Mouse (Mus musculus): Measurements from ENCODE around the gene Auh.

The Auh gene

DNA sequence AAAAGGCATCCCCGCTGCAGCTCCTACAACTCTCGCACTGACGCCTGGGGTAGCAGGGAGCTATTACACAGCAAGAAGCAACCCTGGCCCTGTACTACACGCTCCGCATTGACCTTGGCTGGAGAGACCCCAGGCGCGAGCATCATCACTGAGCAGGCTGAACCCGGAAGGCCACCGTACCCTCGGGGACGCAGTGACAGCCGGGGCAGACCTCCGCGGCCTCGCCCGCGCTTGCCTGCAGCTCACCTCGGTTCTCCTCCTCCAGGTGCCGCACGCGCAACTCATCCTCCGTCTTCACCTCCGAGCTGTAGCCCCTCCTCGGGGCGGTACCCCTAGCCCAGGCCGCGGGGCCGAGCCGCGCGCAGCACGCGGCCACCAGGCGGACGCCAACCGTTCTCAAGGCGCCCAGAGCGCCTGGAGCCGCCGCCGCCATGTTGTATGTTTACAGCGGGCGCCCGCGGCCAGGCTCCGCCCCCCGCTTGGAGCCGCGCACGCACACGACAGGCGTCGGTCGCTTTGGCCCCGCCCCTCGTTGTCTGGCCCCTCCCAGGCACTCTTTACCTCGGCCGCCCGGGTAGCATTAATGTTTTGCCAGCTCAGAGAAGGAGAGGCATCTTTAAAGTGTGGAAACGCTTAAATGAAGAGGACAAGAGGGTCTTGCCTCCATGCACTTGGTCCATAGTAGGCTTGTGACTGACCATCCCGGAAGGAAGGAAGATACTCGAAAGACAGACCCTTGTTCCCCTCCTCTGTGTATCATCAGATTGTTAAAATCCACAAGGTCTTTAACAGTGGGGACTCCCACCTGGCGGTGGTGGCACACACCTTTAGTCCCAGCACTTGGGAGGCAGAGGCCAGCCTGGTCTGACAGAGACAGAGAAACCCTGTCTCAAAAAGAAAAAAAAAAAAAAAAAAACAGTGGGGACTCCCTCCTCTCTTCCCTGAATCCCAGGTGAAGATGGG, at the start of gene Auh:
Gene Auh, minus strand, starts transcription at position 473 of the 963 bp plus-strand sequence.
- under 1% methylated on average over 63 of the region's 63 CpGs for WGBS

DNA sequence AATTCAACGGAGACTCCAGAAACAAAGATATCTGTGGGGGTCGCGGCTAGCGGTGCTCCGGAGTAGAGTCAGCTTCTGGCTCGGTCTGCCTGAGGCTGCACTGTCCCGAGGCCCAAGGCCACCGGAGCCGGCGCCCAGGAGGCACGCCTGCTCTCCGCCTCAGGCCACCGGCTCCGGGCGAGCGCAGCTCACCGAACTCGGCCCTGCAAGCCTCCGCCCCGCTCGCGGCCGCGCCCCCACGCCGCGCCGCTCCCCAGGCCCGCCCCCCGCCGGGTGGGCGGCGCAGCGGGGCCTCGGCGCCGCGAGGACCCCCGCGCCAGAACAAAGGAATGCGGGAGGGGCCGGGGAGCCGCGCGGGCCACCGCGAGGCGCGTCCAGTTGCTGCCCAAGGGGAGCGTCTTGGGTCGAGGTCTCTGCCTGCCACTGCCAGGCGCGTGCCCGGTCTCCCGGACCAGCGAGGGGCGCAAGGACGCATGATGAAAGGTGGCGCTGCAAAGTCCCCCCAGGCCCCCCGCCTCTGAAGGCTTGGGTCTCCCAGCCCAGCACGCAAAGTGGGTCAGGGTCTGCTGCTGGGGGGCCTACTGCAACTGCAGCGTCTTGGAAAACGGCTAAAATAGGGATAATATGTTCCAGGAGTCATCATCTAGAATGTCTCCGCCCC, 49.0 kb upstream of the Auh start:
- 2% methylated on average over 64 of the region's 64 CpGs for WGBS

DNA sequence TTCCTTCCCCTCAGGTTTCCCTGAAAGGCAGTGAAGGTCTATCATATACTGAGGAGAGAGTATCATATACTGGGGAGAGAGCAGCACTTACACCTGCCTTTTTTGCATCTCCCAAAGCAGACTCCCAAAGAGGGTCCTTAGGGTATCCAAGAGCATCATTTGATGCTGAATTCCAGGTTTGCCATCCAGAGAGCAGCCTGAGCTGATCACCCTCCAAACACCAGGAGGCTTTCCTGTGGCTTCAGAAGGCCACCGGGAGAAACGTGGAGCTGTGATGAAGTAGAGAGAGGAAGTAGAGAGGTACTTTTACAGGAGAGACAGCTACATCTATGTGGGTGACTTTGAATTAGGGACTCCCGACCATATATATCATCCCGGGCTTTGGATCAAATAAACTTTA, 48.3 kb upstream of the Auh start:
- 31% methylated on average over 4 of the region's 4 CpGs for WGBS

DNA sequence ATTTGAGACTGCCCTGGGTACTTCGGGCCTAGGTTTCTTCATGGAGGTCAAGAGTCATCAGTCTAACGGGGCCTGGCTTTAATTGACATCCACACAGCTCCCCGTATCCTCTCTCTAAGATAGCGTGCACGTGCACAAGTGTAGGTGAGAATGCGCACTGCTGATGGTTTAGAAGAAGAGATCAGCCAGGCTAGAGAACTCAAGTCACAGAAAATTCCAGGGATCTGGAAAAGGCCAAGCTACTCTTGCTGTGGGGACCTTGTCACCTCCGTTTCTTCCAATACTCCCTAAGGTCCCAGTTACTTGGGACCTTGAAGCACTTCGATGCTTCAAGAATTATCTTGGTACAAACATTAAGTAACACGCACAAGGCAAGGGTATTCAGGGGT, 47.7 kb upstream of the Auh start:
- WGBS = 81% methylated on average over 9 of the region's 9 CpGs

DNA sequence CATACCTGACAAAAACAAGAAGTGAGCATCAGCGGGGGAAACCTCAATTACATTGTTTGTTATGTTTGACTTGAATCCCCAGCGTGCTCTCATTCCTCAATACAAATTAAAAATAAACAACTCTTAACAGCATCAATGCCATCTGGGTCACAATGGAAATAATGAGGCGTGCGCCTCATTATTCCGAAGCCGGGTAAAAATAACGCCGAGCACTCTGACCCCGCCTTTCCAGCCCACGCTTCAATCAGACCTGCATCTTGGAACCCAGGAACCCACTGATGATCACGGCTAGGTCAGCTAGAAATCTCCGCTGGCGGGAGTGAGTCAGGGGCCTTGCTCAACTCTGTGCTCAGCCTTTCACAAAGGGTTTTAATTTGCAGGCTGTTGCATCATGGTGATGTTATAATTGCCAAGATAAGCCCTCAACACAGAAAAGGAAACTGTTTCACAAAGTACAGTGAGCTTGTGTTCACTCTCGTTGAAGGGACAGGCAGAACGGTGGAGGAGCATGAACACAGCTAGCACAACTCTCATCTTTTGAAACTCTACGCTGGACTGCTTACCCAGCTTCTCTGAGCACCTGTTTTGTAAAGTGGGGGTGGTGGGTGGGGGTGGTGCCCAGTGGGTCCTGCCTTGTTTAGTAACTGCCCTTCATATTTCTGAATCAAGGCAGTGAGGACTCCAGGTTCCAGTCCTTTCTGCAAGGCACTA, 47.2 kb upstream of the Auh start:
- 41% methylated on average over 16 of the region's 16 CpGs for WGBS

GRCm38 (mm10) chr13:52976130-52976509, 46.6 kb upstream of the Auh start:
- WGBS = 44% methylated on average over 8 of the region's 8 CpGs

DNA sequence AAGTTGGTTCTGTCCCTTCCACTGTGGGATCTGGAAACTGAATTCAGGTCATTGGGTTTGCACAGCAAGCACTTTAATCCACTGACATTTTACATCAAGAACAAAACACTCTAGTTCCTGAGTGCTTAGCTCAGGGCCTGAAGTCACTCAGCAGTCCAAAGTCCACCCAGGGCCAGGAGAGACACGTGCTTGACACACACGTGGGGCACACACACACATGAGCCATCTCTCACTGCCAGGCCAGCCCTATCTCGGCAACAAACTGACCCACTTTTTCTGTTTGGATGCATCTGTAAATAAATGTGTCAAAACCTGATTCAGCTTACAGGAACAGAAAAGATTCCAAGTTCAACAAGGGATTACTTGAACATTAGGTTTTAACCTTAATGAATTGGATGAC, 45.2 kb upstream of the Auh start:
- WGBS = 55% methylated on average over 3 of the region's 3 CpGs

GRCm38 (mm10) chr13:52973427-52973826, 43.9 kb upstream of the Auh start:
- 65% methylated on average over 10 of the region's 10 CpGs for WGBS

DNA sequence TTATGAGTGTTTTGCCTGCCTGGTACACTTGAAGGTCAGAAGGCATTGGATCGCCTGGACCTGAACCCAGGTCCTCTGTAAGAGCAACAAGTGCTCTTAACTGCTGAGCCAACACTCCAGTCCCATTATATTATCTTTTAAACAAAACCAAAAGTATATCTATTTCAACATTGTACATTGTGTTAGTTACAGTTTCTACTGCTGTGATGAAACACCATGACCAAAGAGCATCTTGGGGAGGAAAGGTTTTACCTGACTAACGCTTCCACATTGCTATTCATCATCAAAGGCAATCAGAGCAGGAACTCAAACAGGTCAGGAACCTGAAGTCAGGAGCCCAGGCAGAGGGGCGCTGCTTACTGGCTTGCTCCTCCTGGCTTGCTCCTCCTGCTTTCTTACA, 43.1 kb upstream of the Auh start:
- WGBS = 94% methylated on average over 3 of the region's 3 CpGs

- 71% methylated on average over 6 of the region's 6 CpGs for WGBS
Measured at GRCm38 (mm10) chr13:52970876-52971275, 41.4 kb upstream of the Auh start.

DNA sequence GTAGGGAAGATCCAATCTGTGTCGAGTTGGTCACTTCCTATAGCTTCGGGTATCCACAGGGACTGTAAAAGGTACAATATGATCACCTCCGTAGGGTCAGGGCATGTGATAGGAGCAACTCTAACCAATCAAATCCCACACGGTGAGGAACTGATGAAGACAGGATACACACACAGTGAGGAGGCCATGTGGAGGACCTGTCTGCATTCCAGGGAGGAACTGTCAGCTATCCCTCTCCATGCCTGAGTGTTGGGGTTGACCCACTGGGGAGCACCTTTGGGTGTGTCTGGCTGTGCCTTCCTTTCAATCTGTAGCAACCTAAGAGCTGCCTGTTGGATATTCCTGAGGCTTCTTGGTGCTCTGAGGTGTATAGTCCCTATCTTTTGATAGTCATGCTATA, 33.4 kb upstream of the Auh start:
- 90% methylated on average over 4 of the region's 4 CpGs for WGBS

- WGBS = 77% methylated on average over 6 of the region's 6 CpGs
Measured at GRCm38 (mm10) chr13:52962361-52962760, 32.9 kb upstream of the Auh start.

DNA sequence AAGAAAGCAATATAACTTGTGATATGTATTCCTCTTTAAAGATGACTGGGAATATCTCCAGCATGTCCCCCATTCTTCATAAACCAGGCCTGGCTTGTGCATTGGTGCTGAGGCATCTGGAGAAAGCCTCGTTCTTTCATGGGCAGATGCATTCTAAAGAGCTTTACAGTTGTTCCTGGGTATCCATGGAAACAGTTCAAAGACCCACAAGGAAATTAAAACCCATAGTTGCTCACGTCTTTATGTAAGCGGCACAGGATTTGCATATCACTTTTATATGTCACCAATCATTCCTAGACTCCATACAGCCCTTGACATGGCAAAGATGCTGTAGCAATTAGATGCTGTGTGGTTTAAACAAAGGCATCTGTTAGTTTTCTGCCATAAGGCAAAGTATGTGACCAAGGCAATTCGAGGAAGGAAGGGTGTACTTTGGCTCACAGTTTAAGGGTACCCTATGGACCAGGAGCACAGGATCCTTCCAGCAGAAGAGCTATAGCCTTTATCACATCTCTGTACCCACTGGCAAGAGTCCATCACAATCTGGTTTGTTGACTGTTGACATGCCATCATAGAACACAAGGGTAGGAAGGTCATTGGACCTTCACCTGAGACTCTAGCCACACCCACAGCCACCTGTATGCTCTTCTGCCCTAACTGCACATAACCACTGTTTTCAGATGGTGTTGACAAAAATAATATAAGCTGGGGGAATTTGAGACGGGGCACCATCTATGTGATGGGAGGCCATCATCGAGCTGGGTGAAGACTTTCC, 24.5 kb upstream of the Auh start:
- 55% methylated on average over 6 of the region's 6 CpGs for WGBS

DNA sequence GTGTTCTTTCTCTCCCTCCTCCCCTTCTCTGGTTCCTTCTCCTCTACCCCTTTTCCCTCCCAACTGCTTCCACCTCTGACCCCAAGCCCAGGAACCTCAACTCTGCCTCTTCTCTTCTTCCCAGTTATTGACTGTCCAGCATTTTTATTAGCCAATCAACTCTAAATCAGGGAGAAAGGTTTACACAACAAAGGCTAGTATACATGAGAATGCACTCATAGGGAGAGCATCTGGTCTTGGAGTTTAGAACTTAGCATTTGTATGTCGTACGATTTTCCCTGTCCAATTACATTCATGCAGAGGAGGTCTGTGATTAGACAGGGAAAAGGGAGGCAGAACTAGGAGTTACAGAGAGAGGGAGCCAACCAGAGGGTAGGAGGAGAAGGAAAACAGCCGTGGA, 19.7 kb upstream of the Auh start:
- WGBS = 89% methylated on average over 3 of the region's 3 CpGs

DNA sequence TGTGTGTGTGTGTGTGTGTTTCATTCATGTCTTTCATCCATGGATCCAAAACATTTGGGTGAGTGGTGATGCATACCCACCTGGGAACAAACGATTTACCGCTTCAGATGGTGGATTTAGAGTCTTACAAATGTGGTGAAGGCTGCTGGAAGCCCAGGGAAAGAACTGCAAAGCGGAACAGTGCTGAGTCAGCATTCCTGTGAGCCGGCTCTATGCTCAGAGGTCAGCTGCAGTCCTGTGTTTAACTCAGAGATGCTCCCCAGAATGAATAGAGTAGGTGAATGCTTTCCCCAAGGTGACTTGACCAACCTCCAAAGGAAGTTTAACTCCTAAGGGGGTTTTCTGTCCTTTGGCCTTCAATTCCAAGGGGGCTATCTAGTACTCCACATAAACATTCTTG, 18.1 kb upstream of the Auh start:
- WGBS = 83% methylated on average over 4 of the region's 4 CpGs

- WGBS = 81% methylated on average over 9 of the region's 9 CpGs
Measured at GRCm38 (mm10) chr13:52945769-52946168, 16.3 kb upstream of the Auh start.

GRCm38 (mm10) chr13:52944116-52944515, 14.6 kb upstream of the Auh start:
- 36% methylated on average over 4 of the region's 4 CpGs for WGBS

DNA sequence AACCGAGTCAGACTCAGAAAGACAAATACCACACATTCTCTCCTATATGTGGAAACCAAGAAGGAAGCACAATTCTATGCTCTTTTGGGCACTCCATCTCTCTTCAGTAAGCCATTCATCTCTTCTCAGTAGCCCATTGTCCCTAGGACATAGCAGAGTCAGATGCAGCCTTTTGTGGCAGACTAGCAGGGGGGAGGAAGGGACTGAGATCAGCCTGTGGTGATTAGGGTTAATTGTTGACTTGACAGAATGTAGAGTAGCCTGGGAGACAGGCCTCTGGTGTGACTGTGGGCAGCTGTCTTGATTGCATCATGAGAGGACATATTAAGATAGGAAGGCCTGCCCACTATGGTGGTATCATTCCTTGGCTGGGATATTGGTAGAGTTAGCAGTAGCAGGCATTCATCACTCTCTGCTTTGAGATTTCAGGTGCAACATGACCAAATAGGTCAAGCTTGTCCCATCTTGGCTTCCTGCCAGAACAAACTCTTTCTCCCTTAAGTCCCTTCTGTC, 13.5 kb upstream of the Auh start:
- 57% methylated on average over 1 of the region's 1 CpGs for WGBS

GRCm38 (mm10) chr13:52940956-52941355, 11.5 kb upstream of the Auh start:
- 91% methylated on average over 7 of the region's 7 CpGs for WGBS

DNA sequence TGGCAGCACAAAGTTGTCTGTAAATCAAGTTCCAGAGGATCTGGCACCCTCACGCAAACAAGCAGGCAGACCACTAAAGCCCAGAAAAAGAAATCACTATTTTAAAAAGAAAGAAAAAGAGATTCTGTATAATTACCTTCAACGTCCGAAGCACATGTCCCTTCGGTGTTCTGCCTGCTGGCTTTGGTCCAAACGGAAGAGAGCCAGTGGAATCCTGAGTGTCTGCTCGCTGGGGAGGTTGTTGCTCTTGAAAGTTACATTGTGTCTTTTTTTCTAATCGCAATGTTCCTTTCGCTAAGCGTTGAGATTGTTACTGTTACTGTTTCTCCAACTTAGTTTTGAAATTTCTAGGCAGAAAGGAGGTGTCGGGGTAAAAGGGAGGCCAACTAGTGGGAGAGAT, 1.1 kb upstream of the Auh start:
- WGBS = 39% methylated on average over 10 of the region's 10 CpGs

DNA sequence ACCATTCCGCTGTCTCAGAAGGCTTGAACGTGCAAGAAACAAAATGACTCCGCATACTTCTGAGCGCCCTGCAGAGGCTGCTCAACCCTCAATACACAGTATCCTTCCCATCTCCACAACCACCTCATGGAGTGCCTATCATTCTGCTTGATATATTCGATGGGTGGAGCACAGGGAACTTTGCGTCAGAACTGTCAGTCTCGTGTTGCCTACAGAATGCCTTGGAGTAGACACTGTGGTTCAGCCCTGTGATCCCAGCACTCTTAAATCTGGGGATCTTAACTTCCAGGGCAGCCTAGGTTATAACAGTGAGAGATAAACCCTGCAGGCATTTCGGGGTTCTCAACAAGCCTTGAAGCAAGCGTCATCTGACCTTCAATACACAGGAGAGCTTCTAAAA, 1.1 kb downstream of the Auh start:
- 36% methylated on average over 9 of the region's 9 CpGs for whole genome bisulfite sequencing

- 66% methylated on average over 5 of the region's 5 CpGs for whole genome bisulfite sequencing
Measured at GRCm38 (mm10) chr13:52924457-52924856, 5.0 kb downstream of the Auh start.
